Comparison of ENCODE assay signal across 24 mouse cellular contexts in genomic region chr2:25634046-25634445, GRCm38 (mm10). TPM values are rescaled to one million over a fixed set of nuclear protein-coding genes. Genes with fewer than 3 reads are reported as not detected.
A peak's percentile ranks its signal among the peaks of the same experiment; 100 is the strongest.
DNase-seq lines count a peak whose midpoint lies in the region; ATAC-seq and TF ChIP-seq lines count a peak whose summit lies in the region.
"Had no signal": no experiment of that assay in that cellular context is flagged by ENCODE, and none has a peak within 500 bp of the region (broad histone marks: within the 10 kb centered on the region; RNA-seq: fewer than 3 reads in every experiment).

No protein-coding gene starts in this region.

- H3K27me3 ChIP-seq in kidney, adult 2 months (replicated peaks; ENCODE audit: control insufficient read depth, insufficient read depth, low read length) = no peaks in the 10 kb centered on the region
- H3K27me3 ChIP-seq in midbrain, postnatal 0 days (ENCODE audit: insufficient read depth, low read length) = no peaks in the 10 kb centered on the region
- no peaks in the 10 kb centered on the region for H3K27me3 ChIP-seq in midbrain, embryonic 15.5 days (replicated peaks)
- H3K27me3 ChIP-seq: heart, embryonic 15.5 days; midbrain, embryonic 13.5 days had no signal

- TF ChIP-seq CTCF in kidney, adult 2 months (conservative IDR thresholded peaks at IDR 0.05; ENCODE audit: insufficient read depth, insufficient read length, low read depth, low read length) = peak; percentile 18; the same call in 1 of the 2 replicates
- TF ChIP-seq CTCF in midbrain, postnatal 0 days (IDR thresholded peaks at IDR 0.05) = peak; percentile 20; the same call in 1 of the 2 replicates

- H3K9me3 ChIP-seq in midbrain, postnatal 0 days (ENCODE audit: low read length) = no peaks in the 10 kb centered on the region
- H3K9me3 ChIP-seq in midbrain, embryonic 15.5 days = no peaks in the 10 kb centered on the region
- H3K9me3 ChIP-seq: embryonic facial prominence, embryonic 10.5 days; heart, embryonic 15.5 days; hindbrain, embryonic 10.5 days; midbrain, embryonic 13.5 days had no signal

- no peak overlapping the region for H3K4me2 ChIP-seq in midbrain, postnatal 0 days (ENCODE audit: low read depth, low read length, poor library complexity, severe bottlenecking)
- H3K4me2 ChIP-seq in midbrain, embryonic 15.5 days = no peak overlapping the region
- H3K4me2 ChIP-seq: heart, embryonic 15.5 days; midbrain, embryonic 13.5 days had no signal

- 79% methylated on average over 1 of the region's 1 CpGs for WGBS in kidney, adult 2 months
- WGBS in midbrain, postnatal 0 days = 50% methylated on average over 1 of the region's 1 CpGs
- 20% methylated on average over 1 of the region's 1 CpGs for WGBS in midbrain, embryonic 15.5 days

- TF ChIP-seq POLR2A in kidney, adult 2 months (IDR thresholded peaks at IDR 0.05; ENCODE audit: low read depth, low read length) = no peak

- DNase-seq in adrenal gland, postnatal 36 days = peak; percentile 41 to 59
- no peak for DNase-seq in adrenal gland, adult 8-10 months
- DNase-seq in kidney, adult 2 months = no peak
- DNase-seq in kidney, adult 8-10 months = no peak
- no peak for DNase-seq in midbrain, postnatal 0 days (ENCODE audit: low spot score)
- DNase-seq in right cerebral cortex, adult 18-20 months = no peak
- DNase-seq: B cell, adult 2 months; cerebellum, postnatal 14 days; thymus, postnatal 4 days had no signal

- H3K4me3 ChIP-seq in kidney, adult 2 months (ENCODE audit: insufficient read depth, low read depth, low read length) = no peak overlapping the region
- H3K4me3 ChIP-seq in midbrain, postnatal 0 days (ENCODE audit: low read depth, low read length) = no peak overlapping the region
- no peak overlapping the region for H3K4me3 ChIP-seq in midbrain, embryonic 15.5 days
- H3K4me3 ChIP-seq: embryonic facial prominence, embryonic 10.5 days; heart, embryonic 15.5 days; hindbrain, embryonic 10.5 days; midbrain, embryonic 13.5 days had no signal

- no peak overlapping the region for H3K27ac ChIP-seq in kidney, adult 2 months (ENCODE audit: insufficient read depth, low read depth, low read length)
- no peak overlapping the region for H3K27ac ChIP-seq in midbrain, postnatal 0 days (ENCODE audit: low read depth, low read length)
- no peak overlapping the region for H3K27ac ChIP-seq in midbrain, embryonic 15.5 days
- H3K27ac ChIP-seq: embryonic facial prominence, embryonic 10.5 days; heart, embryonic 15.5 days; hindbrain, embryonic 10.5 days; midbrain, embryonic 13.5 days had no signal

- no peak for ATAC-seq in midbrain, postnatal 0 days (ENCODE audit: low FRiP score)
- ATAC-seq in midbrain, embryonic 15.5 days (replicated peaks) = no peak
- ATAC-seq: forebrain, embryonic 14.5 days; inflammation-experienced regulatory T-cells, adult 6 months; midbrain, embryonic 13.5 days had no signal

- no peaks in the 10 kb centered on the region for H3K4me1 ChIP-seq in kidney, adult 2 months (ENCODE audit: control insufficient read depth, insufficient read depth, low read length)
- H3K4me1 ChIP-seq in midbrain, postnatal 0 days (ENCODE audit: insufficient read depth, low read length) = no peaks in the 10 kb centered on the region
- no peaks in the 10 kb centered on the region for H3K4me1 ChIP-seq in midbrain, embryonic 15.5 days
- H3K4me1 ChIP-seq: embryonic facial prominence, embryonic 10.5 days; heart, embryonic 15.5 days; hindbrain, embryonic 10.5 days; midbrain, embryonic 13.5 days had no signal

- no peaks in the 10 kb centered on the region for H3K36me3 ChIP-seq in kidney, adult 2 months (ENCODE audit: control insufficient read depth, insufficient read depth, low read length)
- no peaks in the 10 kb centered on the region for H3K36me3 ChIP-seq in midbrain, postnatal 0 days (ENCODE audit: insufficient read depth, low read length)
- H3K36me3 ChIP-seq in midbrain, embryonic 15.5 days (replicated peaks) = no peaks in the 10 kb centered on the region
- H3K36me3 ChIP-seq: embryonic facial prominence, embryonic 10.5 days; heart, embryonic 15.5 days; hindbrain, embryonic 10.5 days; midbrain, embryonic 13.5 days had no signal

- H3K9ac ChIP-seq in midbrain, postnatal 0 days (replicated peaks; ENCODE audit: low read length, poor library complexity, severe bottlenecking) = no peak overlapping the region
- H3K9ac ChIP-seq in midbrain, embryonic 15.5 days = no peak overlapping the region
- H3K9ac ChIP-seq: heart, embryonic 15.5 days; midbrain, embryonic 13.5 days had no signal

RNA-seq across cellular contexts. Expression of gene Fcna, which starts 6.2 kb away (rescaled TPM):
- total RNA-seq in adrenal gland, postnatal 36 days (2021) = 10 to 100 TPM in 1 of 2 experiments, 1 to 10 TPM in 1; 4.5 to 14.3 TPM
- total RNA-seq in adrenal gland, adult 8-10 months (2022) = 1 to 10 TPM; 4.7 to 7.0 (median 5.5) TPM
- 1.7 and 3.4 TPM in 2 replicates for polyA plus RNA-seq in kidney, adult 2 months (2012; rRNA removed)
- 5.7 and 7.2 TPM in 2 replicates for total RNA-seq in midbrain, postnatal 0 days (2014; rRNA removed)
- 5.1 and 5.3 TPM in 2 replicates for polyA plus RNA-seq in midbrain, postnatal 0 days (2015; fragmentation: Nextera tagmentation; extraction: Ambion mirVana)
- polyA plus RNA-seq in midbrain, embryonic 15.5 days (2015; fragmentation: Nextera tagmentation; extraction: Ambion mirVana) = 3.5 and 4.6 TPM in 2 replicates
- total RNA-seq: ES-E14; neutrophil, adult 5-6 weeks had no signal

RNA-seq across cellular contexts. Expression of gene Tmem141, which starts 12.2 kb away (rescaled TPM):
- total RNA-seq in adrenal gland, postnatal 36 days (2021) = 10 to 100 TPM; 22.1 to 38.9 TPM
- total RNA-seq in adrenal gland, adult 8-10 months (2022) = 10 to 100 TPM; 18.0 to 47.8 (median 27.3) TPM
- polyA plus RNA-seq in kidney, adult 2 months (2012; rRNA removed) = 37.7 and 43.2 TPM in 2 replicates
- 45.7 and 54.6 TPM in 2 replicates for total RNA-seq in midbrain, postnatal 0 days (2014; rRNA removed)
- 58.3 and 67.9 TPM in 2 replicates for polyA plus RNA-seq in midbrain, postnatal 0 days (2015; fragmentation: Nextera tagmentation; extraction: Ambion mirVana)
- polyA plus RNA-seq in midbrain, embryonic 15.5 days (2015; fragmentation: Nextera tagmentation; extraction: Ambion mirVana) = 55.4 and 56.4 TPM in 2 replicates

RNA-seq across cellular contexts. Expression of gene Ccdc183, which starts 16.6 kb away (rescaled TPM):
- not detected for total RNA-seq in adrenal gland, postnatal 36 days (2021)
- not detected for total RNA-seq in adrenal gland, adult 8-10 months (2022)
- polyA plus RNA-seq in kidney, adult 2 months (2012; rRNA removed) = 0.03 TPM in 1 of 2 replicates, not detected in the other
- not detected in 2 replicates for total RNA-seq in midbrain, postnatal 0 days (2014; rRNA removed)
- polyA plus RNA-seq in midbrain, postnatal 0 days (2015; fragmentation: Nextera tagmentation; extraction: Ambion mirVana) = 0.26 and 0.36 TPM in 2 replicates
- polyA plus RNA-seq in midbrain, embryonic 15.5 days (2015; fragmentation: Nextera tagmentation; extraction: Ambion mirVana) = 0.18 and 0.28 TPM in 2 replicates
- total RNA-seq: granulocyte monocyte progenitor cell, adult 5-6 weeks; megakaryocyte progenitor cell, adult 5-6 weeks; neutrophil, adult 5-6 weeks had no signal
- polyA plus RNA-seq: inflammation-experienced regulatory T-cells, adult 6 months; small intestine, adult 2 months had no signal

RNA-seq across cellular contexts. Expression of gene Lcn8, which starts 18.9 kb away (rescaled TPM):
- total RNA-seq in adrenal gland, postnatal 36 days (2021) = not detected
- total RNA-seq in adrenal gland, adult 8-10 months (2022) = not detected
- polyA plus RNA-seq in kidney, adult 2 months (2012; rRNA removed) = not detected in 2 replicates
- not detected in 2 replicates for total RNA-seq in midbrain, postnatal 0 days (2014; rRNA removed)
- polyA plus RNA-seq in midbrain, postnatal 0 days (2015; fragmentation: Nextera tagmentation; extraction: Ambion mirVana) = not detected in 2 replicates
- not detected in 2 replicates for polyA plus RNA-seq in midbrain, embryonic 15.5 days (2015; fragmentation: Nextera tagmentation; extraction: Ambion mirVana)
- total RNA-seq: ES-E14; granulocyte monocyte progenitor cell, adult 5-6 weeks; megakaryocyte progenitor cell, adult 5-6 weeks; neutrophil, adult 5-6 weeks had no signal
- polyA plus RNA-seq: forebrain, embryonic 14.5 days; heart, embryonic 15.5 days; hindbrain, embryonic 10.5 days; inflammation-experienced regulatory T-cells, adult 6 months; kidney, embryonic 16.5 days; midbrain, embryonic 13.5 days; small intestine, adult 2 months had no signal

RNA-seq across cellular contexts. Expression of gene Lcn5, which starts 23.7 kb away (rescaled TPM):
- not detected for total RNA-seq in adrenal gland, postnatal 36 days (2021)
- total RNA-seq in adrenal gland, adult 8-10 months (2022) = not detected
- not detected in 2 replicates for polyA plus RNA-seq in kidney, adult 2 months (2012; rRNA removed)
- total RNA-seq in midbrain, postnatal 0 days (2014; rRNA removed) = not detected in 2 replicates
- not detected in 2 replicates for polyA plus RNA-seq in midbrain, postnatal 0 days (2015; fragmentation: Nextera tagmentation; extraction: Ambion mirVana)
- polyA plus RNA-seq in midbrain, embryonic 15.5 days (2015; fragmentation: Nextera tagmentation; extraction: Ambion mirVana) = not detected in 2 replicates
- total RNA-seq: ES-E14; granulocyte monocyte progenitor cell, adult 5-6 weeks; megakaryocyte progenitor cell, adult 5-6 weeks; neutrophil, adult 5-6 weeks had no signal
- polyA plus RNA-seq: embryonic facial prominence, embryonic 10.5 days; forebrain, embryonic 14.5 days; heart, embryonic 15.5 days; hindbrain, embryonic 10.5 days; inflammation-experienced regulatory T-cells, adult 6 months; kidney, embryonic 16.5 days; limb, embryonic 14.5 days; lung, embryonic 16.5 days; midbrain, embryonic 13.5 days; small intestine, adult 2 months had no signal

Comparison
In these comparisons a context has a peak if more than half of its experiments do, and no peak if none do; other contexts are left out.
1. DNase-seq: peak in adrenal gland, postnatal 36 days (2 of 2); none in adrenal gland, adult 8-10 months (single experiment), kidney, adult 2 months (single experiment), kidney, adult 8-10 months (0 of 2), midbrain, postnatal 0 days (single experiment) and right cerebral cortex, adult 18-20 months (single experiment).